Mouse (Mus musculus) neural tube, embryonic 14.5 days (tissue): ENCODE results near the gene Ank2. TPM values are rescaled to one million over a fixed set of nuclear protein-coding genes. Genes with fewer than 3 reads are reported as not detected.
A peak's percentile ranks its signal among the peaks of the same experiment; 100 is the strongest.

Source experiments
- ATAC-seq: fragments of 200-750 bp; cut with Nextera tagmentation; 2 replicates; pipeline ENCODE4 v1.8.0; 2017; ENCODE audit warnings: low read depth, mild to moderate bottlenecking, moderate TSS enrichment, moderate library complexity
- H3K27ac ChIP-seq: fragments of 300-500 bp; sonication (generic); 2 replicates; pipeline ENCODE4 v1.5.1; 2014; ENCODE audit warnings: low read depth, mild to moderate bottlenecking, control low read depth, low read length, moderate library complexity, mixed read lengths
- H3K27me3 ChIP-seq: fragments of 300-500 bp; sonication (generic); 2 replicates; pipeline ENCODE4 v1.6.1; 2014; ENCODE audit warnings: low read length; ENCODE audit not compliant: control insufficient read depth, insufficient read depth
- H3K36me3 ChIP-seq: fragments of 300-500 bp; sonication (generic); 2 replicates; pipeline ENCODE4 v1.6.1; 2014; ENCODE audit warnings: low read length, mixed read lengths; ENCODE audit not compliant: control insufficient read depth, insufficient read depth
- H3K4me1 ChIP-seq: fragments of 300-500 bp; sonication (generic); 2 replicates; pipeline ENCODE4 v1.6.1; 2014; ENCODE audit warnings: low read length; ENCODE audit not compliant: control insufficient read depth, insufficient read depth
- H3K4me2 ChIP-seq: fragments of 300-500 bp; sonication (generic); 2 replicates; pipeline ENCODE4 v1.6.1; 2014; ENCODE audit warnings: mild to moderate bottlenecking, low read depth, low read length, control low read depth
- H3K4me3 ChIP-seq: fragments of 300-500 bp; sonication (generic); 2 replicates; pipeline ENCODE4 v1.5.1; 2014; ENCODE audit warnings: low read depth, low read length, control low read depth, mixed read lengths
- H3K9ac ChIP-seq: fragments of 300-500 bp; sonication (generic); replicated peaks from 2 replicates; pipeline ENCODE4 v1.6.1; 2014; ENCODE audit warnings: low read depth, mild to moderate bottlenecking, control low read depth, low read length, mixed read lengths
- H3K9me3 ChIP-seq: fragments of 300-500 bp; sonication (generic); 2 replicates; pipeline ENCODE4 v1.6.1; 2016; ENCODE audit warnings: low read length; ENCODE audit not compliant: control insufficient read depth
- whole genome bisulfite sequencing: fragments of 180-500 bp; shearing (Covaris S2); extraction: QIAGEN DNeasy Blood & Tissue Kit; methylation state at CpG from one replicate; pipeline ENCODE4 v1.1.7; 2014; 5-methylcytosine and 5-hydroxymethylcytosine counted together
- polyA plus RNA-seq: library from polyadenylated mRNA; unstranded; fragments of >200 nt; fragmentation: Nextera tagmentation; extraction: Ambion mirVana; gene quantifications from 2 replicates; pipeline ENCODE4 v1.2.1, GENCODE M21; 2014

Ank2 gene
- polyA plus RNA-seq, 1 experiment from 2014 or later: 231 TPM

DNA sequence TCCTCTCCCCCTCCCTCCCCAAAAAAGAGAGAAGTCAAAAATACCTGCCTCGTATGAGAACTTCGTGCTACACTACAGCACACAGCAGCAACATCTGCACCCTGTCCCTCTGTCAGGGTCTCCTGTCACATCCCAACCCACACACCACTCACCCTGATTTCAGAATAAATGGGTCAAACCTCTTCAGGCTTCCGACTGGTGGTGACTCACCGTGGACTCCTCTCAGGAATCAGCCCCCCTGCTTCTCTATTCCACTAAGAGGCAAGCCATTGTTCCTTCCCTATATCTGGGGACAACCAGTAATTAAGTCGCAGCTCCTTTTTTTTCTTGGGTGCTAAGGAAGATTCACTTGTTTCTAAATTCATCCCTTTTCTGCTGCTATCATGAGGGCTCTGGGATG, 361.6 kb downstream of the Ank2 start:
- WGBS: 69% methylated on average over 5 of the region's 5 CpGs
- ATAC-seq: no peak
- H3K9me3 ChIP-seq: no peaks in the 10 kb centered on the region
- no peak overlapping the region for H3K27ac ChIP-seq
- H3K4me2 ChIP-seq: no peak overlapping the region
- H3K9ac ChIP-seq: no peak overlapping the region
- no peaks in the 10 kb centered on the region for H3K27me3 ChIP-seq
- H3K4me1 ChIP-seq: peaks cover 13% of the 10 kb centered on the region
- H3K36me3 ChIP-seq: no peaks in the 10 kb centered on the region
- H3K4me3 ChIP-seq: no peak overlapping the region

DNA sequence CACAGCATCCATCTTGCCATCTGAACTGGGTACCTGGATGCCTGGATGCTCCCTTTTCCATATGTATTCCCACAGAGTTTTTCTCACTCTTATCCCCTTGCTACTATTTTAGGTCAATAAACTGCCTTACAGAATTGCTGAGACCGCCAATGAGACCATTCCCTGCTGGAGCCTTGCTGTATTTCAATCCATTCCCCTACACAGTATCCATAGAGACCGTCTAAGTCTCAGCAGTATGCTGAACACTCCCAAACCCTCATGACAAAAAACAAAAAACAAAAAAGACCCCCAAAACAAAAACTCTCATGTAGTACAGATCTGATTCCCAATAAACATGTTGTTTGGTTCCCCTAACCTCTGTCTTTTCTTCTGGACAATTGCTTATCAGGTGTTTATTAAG, 365.1 kb downstream of the Ank2 start:
- 25% methylated on average over 2 of the region's 2 CpGs for WGBS
- H3K4me2 ChIP-seq: no peak overlapping the region; the same call in 1 of the 2 replicates
- H3K9me3 ChIP-seq: no peaks in the 10 kb centered on the region
- no peak for ATAC-seq
- H3K4me1 ChIP-seq: peaks cover 20% of the 10 kb centered on the region
- no peak overlapping the region for H3K9ac ChIP-seq
- no peaks in the 10 kb centered on the region for H3K27me3 ChIP-seq
- no peaks in the 10 kb centered on the region for H3K36me3 ChIP-seq
- H3K27ac ChIP-seq: peak overlapping the region; percentile 44
- no peak overlapping the region for H3K4me3 ChIP-seq

DNA sequence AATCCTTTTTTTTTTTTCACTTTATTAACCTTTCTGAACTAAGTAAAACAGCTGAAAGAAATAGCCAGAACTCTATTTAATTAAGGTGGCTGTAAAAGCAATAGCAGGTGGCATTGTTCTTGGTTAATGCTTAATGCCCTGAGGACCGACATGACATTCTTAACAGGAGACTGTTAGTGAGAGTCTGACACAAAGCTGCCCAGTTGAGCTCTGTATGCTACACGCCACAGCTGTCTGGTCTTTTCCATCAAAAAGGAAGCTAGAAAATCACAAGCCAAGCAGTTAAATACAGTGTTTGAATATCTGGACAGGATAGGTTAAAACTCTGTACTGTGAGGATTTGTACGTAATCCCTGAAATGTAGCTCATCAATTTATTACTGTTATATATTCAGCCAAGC, 368.1 kb downstream of the Ank2 start:
- no peak overlapping the region for H3K9ac ChIP-seq
- H3K9me3 ChIP-seq: no peaks in the 10 kb centered on the region
- H3K27me3 ChIP-seq: no peaks in the 10 kb centered on the region
- WGBS: 29% methylated on average over 3 of the region's 3 CpGs
- ATAC-seq: no peak
- no peak overlapping the region for H3K4me2 ChIP-seq
- no peak overlapping the region for H3K27ac ChIP-seq
- no peak overlapping the region for H3K4me3 ChIP-seq
- H3K36me3 ChIP-seq: no peaks in the 10 kb centered on the region
- H3K4me1 ChIP-seq: peaks cover 20% of the 10 kb centered on the region

DNA sequence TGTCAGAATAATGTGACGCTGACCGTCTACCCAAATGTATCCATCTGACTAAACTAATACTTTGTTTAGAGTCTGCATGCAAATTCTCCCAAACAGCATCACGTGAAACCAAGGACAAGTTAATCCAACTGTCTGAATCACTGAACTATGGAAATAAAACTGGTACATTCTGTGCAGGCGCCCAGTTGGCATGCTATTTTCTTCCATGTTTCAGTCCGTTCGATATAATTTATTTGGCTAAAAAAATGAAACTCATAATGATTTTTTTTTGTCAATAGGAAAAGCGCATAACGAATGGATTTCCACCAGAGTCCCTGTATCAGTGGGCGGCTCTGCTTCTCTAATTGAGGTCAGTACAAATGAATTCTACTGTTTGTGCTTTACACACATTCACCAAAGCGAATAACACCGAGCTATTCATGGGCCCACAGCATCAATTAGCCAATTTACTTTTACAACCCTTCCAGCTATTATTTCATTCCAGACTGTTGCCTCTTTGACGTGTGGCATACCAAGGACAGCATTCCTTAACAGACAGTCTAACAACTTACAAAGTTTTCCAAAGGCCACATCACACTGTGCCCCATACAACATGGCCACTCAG, 368.9 kb downstream of the Ank2 start:
- WGBS: 37% methylated on average over 12 of the region's 12 CpGs
- no peaks in the 10 kb centered on the region for H3K36me3 ChIP-seq
- ATAC-seq: no peak
- H3K4me1 ChIP-seq: peaks cover 20% of the 10 kb centered on the region
- no peaks in the 10 kb centered on the region for H3K9me3 ChIP-seq
- no peak overlapping the region for H3K4me2 ChIP-seq
- H3K27me3 ChIP-seq: no peaks in the 10 kb centered on the region
- no peak overlapping the region for H3K4me3 ChIP-seq
- H3K9ac ChIP-seq: no peak overlapping the region
- H3K27ac ChIP-seq: no peak overlapping the region

DNA sequence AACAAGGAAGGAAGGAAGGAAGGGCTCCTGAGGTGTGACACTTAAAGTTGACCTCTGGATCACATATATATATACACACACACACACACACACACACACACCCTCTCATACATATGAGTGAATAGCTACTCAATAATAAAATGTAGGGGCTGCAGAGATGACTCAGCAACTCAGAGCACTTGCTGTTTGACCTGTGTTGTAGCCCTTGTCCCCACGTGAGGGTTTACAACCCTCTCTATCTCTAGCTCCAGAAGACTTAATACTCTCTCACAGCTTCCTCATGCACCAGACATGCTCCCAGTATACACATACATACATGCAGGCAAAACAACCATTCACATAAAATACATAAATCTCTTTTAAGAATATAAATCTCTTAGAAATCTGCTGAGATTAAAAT, 369.4 kb downstream of the Ank2 start:
- 28% methylated on average over 1 of the region's 1 CpGs for WGBS
- no peaks in the 10 kb centered on the region for H3K36me3 ChIP-seq
- no peak overlapping the region for H3K4me3 ChIP-seq
- H3K9ac ChIP-seq: no peak overlapping the region
- H3K4me1 ChIP-seq: peaks cover 20% of the 10 kb centered on the region
- no peak overlapping the region for H3K4me2 ChIP-seq
- no peak overlapping the region for H3K27ac ChIP-seq
- H3K27me3 ChIP-seq: no peaks in the 10 kb centered on the region
- H3K9me3 ChIP-seq: no peaks in the 10 kb centered on the region
- no peak for ATAC-seq

DNA sequence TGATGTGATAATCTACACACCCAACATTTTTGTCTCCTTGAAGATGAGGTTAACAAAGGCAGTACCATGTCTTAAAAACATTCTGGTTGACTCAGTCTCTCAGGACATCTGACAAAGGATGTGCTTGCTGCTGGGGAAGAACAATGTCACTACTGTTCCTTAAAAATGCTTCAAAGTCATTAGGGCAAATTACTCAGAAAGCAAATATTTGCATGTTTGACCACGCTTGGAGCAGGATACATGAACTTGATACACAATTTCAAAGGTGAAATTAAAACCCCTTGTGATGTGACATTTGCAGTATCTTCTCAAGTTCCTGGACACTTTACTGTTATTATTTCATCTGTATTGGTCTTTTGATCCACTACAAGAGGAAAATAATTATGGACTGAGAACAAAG, 371.5 kb downstream of the Ank2 start:
- 58% methylated on average over 1 of the region's 1 CpGs for WGBS
- no peak overlapping the region for H3K4me3 ChIP-seq
- H3K27me3 ChIP-seq: no peaks in the 10 kb centered on the region
- no peaks in the 10 kb centered on the region for H3K9me3 ChIP-seq
- H3K4me1 ChIP-seq: peaks cover 14% of the 10 kb centered on the region; the same call in 1 of the 2 replicates
- no peak overlapping the region for H3K9ac ChIP-seq
- H3K4me2 ChIP-seq: no peak overlapping the region
- no peak for ATAC-seq
- H3K36me3 ChIP-seq: no peaks in the 10 kb centered on the region
- no peak overlapping the region for H3K27ac ChIP-seq

DNA sequence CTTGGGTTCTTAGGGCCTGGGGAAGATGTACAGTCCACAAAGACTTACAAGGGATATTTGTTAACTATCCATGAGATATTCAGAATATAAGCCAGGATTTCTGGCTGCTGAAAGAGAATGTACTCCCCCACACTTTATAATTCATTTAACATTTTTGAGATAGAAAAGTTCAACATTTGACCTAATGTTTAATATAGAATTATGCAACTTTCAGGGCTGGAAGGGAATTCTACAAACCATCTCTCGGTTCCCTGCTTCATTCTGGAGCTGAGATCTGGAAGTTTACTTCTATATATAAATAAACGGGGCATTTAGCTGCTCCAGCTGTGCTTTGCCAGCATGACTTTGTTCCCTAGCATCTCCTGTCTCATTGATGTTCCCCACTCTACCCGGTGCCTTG, 372.9 kb downstream of the Ank2 start:
- Histone ChIP-seq H3K4me1 (peaks cover 13% of the 10 kb centered on the region; the same call in 1 of the 2 replicates), H3K4me2 (no peak overlapping the region), H3K27ac (no peak overlapping the region), H3K27me3 (no peaks in the 10 kb centered on the region), H3K9ac (no peak overlapping the region), H3K9me3 (no peaks in the 10 kb centered on the region), H3K36me3 (no peaks in the 10 kb centered on the region), H3K4me3 (no peak overlapping the region)
- 60% methylated on average over 3 of the region's 3 CpGs for WGBS
- ATAC-seq: no peak

DNA sequence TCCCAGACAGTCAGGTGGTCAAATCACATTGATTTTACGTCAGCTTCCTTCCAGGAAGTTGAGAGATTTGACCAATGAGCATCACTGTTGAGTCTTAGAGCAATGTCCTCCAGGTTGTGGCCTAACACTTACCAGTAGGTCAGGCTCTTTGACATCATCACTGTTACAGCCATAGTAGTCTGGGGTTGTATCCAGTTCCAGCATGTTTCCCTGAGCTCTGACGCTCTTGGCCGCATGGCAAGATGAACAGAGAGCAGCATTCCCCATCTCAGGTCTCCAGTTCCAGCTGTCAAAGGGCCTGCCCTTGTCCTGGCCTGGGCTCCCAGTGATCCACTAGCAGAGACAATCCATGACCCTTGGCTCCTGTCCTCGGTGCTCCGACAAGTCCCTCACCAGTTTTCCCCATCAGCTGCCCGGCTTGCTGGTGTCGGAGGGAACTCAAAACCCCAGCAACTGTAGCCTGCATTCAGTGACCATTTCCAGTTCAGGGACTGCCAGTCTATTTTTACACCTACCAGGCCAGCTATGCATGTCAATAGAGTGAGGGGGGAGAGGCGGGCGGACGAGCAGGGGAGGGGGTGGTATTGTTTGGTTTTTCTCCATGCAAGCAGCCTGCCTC, 374.7 kb downstream of the Ank2 start:
- WGBS: 41% methylated on average over 10 of the region's 10 CpGs
- Histone ChIP-seq H3K27me3 (no peaks in the 10 kb centered on the region), H3K36me3 (no peaks in the 10 kb centered on the region), H3K4me3 (no peak overlapping the region), H3K4me1 (peaks cover 6% of the 10 kb centered on the region; the same call in 1 of the 2 replicates), H3K9me3 (no peaks in the 10 kb centered on the region), H3K27ac (no peak overlapping the region), H3K9ac (no peak overlapping the region), H3K4me2 (no peak overlapping the region)
- ATAC-seq: peak; percentile 38; the same call in 1 of the 2 replicates

DNA sequence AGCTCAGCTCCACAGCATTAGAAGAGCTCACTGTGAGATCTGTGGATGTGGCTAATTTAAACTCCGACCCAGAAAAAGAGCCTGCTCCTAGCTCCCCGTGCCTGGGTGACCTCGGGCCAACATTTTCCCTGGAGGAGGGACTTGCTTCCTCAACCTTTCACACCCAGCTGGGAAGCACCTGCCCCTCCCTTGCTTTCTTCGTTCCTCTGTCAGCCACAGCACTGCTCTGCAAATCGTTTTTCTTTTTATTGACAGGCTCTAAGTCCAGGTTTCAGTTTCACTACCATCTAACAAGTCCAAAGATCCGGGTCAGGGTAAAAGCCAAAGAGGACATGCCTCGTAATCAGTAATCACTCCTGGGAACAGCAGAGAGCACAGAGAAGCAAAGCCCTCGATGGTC, 375.8 kb downstream of the Ank2 start:
- Histone ChIP-seq H3K9ac (no peak overlapping the region), H3K27ac (no peak overlapping the region)
- WGBS: 39% methylated on average over 8 of the region's 8 CpGs

More for the DNA sequence above, 375.8 kb downstream of the Ank2 start:
- Histone ChIP-seq H3K9me3 (no peaks in the 10 kb centered on the region), H3K4me1 (peaks cover 6% of the 10 kb centered on the region; the same call in 1 of the 2 replicates), H3K4me2 (no peak overlapping the region), H3K27me3 (no peaks in the 10 kb centered on the region), H3K36me3 (no peaks in the 10 kb centered on the region), H3K4me3 (no peak overlapping the region)
- ATAC-seq: no peak
